Comparison of ENCODE assay signal across 8 mouse cellular contexts in the genomic region with DNA sequence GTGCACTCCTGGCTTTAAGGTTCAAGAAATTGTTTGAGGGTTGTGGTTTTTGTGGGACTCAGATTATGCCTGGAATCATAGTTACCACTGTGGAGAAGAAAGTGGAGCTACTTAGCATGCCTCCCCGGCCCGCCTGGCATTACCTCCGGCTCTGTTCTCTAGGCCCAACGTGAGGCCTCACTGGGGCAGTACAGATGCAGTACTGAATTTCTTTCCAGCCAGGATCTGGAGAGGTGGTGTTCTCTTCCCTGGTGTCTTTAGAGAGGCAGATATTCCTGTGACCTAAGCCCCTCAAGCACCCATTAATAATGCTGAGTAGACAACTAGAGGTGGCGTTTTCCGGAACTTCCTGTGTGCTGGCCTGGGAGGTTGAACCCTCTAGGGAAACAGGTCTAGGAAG. TPM values are rescaled to one million over a fixed set of nuclear protein-coding genes. Genes with fewer than 3 reads are reported as not detected.
DNase-seq lines count a peak whose midpoint lies in the region; ATAC-seq lines count a peak whose summit lies in the region.

No protein-coding gene starts in this region.

- H3K9me3 ChIP-seq in heart, embryonic 10.5 days: no peaks in the 10 kb centered on the region
- H3K9me3 ChIP-seq in hindbrain, embryonic 12.5 days (replicated peaks): no peaks in the 10 kb centered on the region
- H3K9me3 ChIP-seq in midbrain, embryonic 11.5 days (ENCODE audit: control insufficient read depth, low read length): no peaks in the 10 kb centered on the region

- intact Hi-C loops in heart, postnatal 14 days (cut with DNase I): loop anchor here (2.0 to 5.0 kb wide), 2 partner anchors 84 to 109 kb away; no protein-coding TSS in a partner anchor

- no peaks in the 10 kb centered on the region for H3K36me3 ChIP-seq in heart, embryonic 10.5 days
- no peaks in the 10 kb centered on the region for H3K36me3 ChIP-seq in hindbrain, embryonic 12.5 days
- no peaks in the 10 kb centered on the region for H3K36me3 ChIP-seq in midbrain, embryonic 11.5 days (ENCODE audit: control insufficient read depth, insufficient read depth, low read length)

- peak overlapping the region; percentile 72 for H3K4me3 ChIP-seq in heart, embryonic 10.5 days
- peak overlapping the region; percentile 81 for H3K4me3 ChIP-seq in hindbrain, embryonic 12.5 days
- peak overlapping the region; percentile 71 for H3K4me3 ChIP-seq in midbrain, embryonic 11.5 days (ENCODE audit: low read depth, low read length)

- H3K27ac ChIP-seq in heart, embryonic 10.5 days: peak overlapping the region; percentile 87
- no peak overlapping the region for H3K27ac ChIP-seq in hindbrain, embryonic 12.5 days
- H3K27ac ChIP-seq in midbrain, embryonic 11.5 days (ENCODE audit: low read depth, low read length): no peak overlapping the region

- ATAC-seq in hindbrain, embryonic 12.5 days (ENCODE audit: low FRiP score): no peak
- ATAC-seq in midbrain, embryonic 11.5 days (ENCODE audit: low FRiP score): no peak

- H3K4me2 ChIP-seq in hindbrain, embryonic 12.5 days (replicated peaks): peak overlapping the region; percentile 97
- H3K4me2 ChIP-seq in midbrain, embryonic 11.5 days: peak overlapping the region; percentile 90

- H3K27me3 ChIP-seq in heart, embryonic 10.5 days (ENCODE audit: insufficient read depth, poor library complexity, severe bottlenecking): no peaks in the 10 kb centered on the region; the same call in 1 of the 2 replicates
- no peaks in the 10 kb centered on the region for H3K27me3 ChIP-seq in hindbrain, embryonic 12.5 days
- H3K27me3 ChIP-seq in midbrain, embryonic 11.5 days (ENCODE audit: control insufficient read depth, insufficient read depth, low read length): no peaks in the 10 kb centered on the region

- peaks cover 27% of the 10 kb centered on the region for H3K4me1 ChIP-seq in heart, embryonic 10.5 days
- peaks cover 19% of the 10 kb centered on the region for H3K4me1 ChIP-seq in hindbrain, embryonic 12.5 days
- H3K4me1 ChIP-seq in midbrain, embryonic 11.5 days (ENCODE audit: control insufficient read depth, insufficient read depth, low read length): peaks cover 15% of the 10 kb centered on the region

- WGBS in heart, embryonic 10.5 days: 47% methylated on average over 6 of the region's 6 CpGs
- WGBS in hindbrain, embryonic 12.5 days: 28% methylated on average over 6 of the region's 6 CpGs
- 30% methylated on average over 6 of the region's 6 CpGs for WGBS in midbrain, embryonic 11.5 days

- H3K9ac ChIP-seq in hindbrain, embryonic 12.5 days: 0 out of 2 replicates have a peak overlapping the region, but pooled peaks have one; percentile 90
- H3K9ac ChIP-seq in midbrain, embryonic 11.5 days (ENCODE audit: low read length): peak overlapping the region; percentile 94

- DNase-seq in heart, embryonic 10.5 days (ENCODE audit: low spot score): no peak
- DNase-seq in heart, postnatal 14 days: no peak
- peak; percentile 19 for DNase-seq in MN1 (ENCODE audit: low spot score)
- no peak for DNase-seq in midbrain, embryonic 11.5 days (ENCODE audit: low spot score, missing footprints)
- DNase-seq in retina, postnatal 1 day: no peak
- no peak for DNase-seq in c-Kit-positive CD71-positive TER-119-positive erythroid progenitor cells, embryonic 14.5 days (ENCODE audit: low spot score)
- no peak for DNase-seq in right cerebral cortex, adult 18-20 months

RNA-seq across cellular contexts. Expression of a gene that starts 2.2 kb away (rescaled TPM):
- polyA plus RNA-seq in heart, embryonic 10.5 days (2016; fragmentation: Nextera tagmentation; extraction: Ambion mirVana): 44.5 and 75.8 TPM in 2 replicates
- total RNA-seq in heart, postnatal 14 days (2021): 10 to 100 TPM; 10.9 to 12.2 TPM
- 70.1 and 81.0 TPM in 2 replicates for polyA plus RNA-seq in hindbrain, embryonic 12.5 days (2016; fragmentation: Nextera tagmentation; extraction: Ambion mirVana)
- 67.9 and 73.8 TPM in 2 replicates for polyA plus RNA-seq in midbrain, embryonic 11.5 days (2014; fragmentation: Nextera tagmentation; extraction: Ambion mirVana)
